Mouse (Mus musculus): ENCODE results near the gene Aldh5a1. TPM values are rescaled to one million over a fixed set of nuclear protein-coding genes. Genes with fewer than 3 reads are reported as not detected.

Aldh5a1 gene
- polyA plus RNA-seq, 1 experiment from 2014 or later: 12.1 TPM

DNA sequence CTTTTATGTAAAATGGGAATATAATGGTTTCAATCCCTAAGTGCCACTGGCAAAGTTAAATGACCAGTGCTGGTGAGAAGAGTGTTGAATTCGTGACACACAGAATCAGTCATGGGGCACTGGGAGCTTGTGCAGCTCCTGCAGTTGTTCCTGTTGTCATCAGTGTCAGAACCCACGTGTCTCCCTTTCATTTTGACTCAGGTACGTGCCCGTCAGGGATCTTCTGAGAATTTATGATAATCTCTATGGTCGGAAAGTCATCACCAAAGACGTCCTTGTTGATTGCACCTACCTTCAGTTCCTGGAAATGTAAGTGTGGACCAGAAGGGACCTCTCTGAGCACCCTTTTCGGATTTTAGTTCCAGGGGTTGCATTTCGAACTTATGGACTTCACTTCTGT lies 24.7 kb upstream of the Aldh5a1 start:
- WGBS: 90% methylated on average over 8 of the region's 8 CpGs

DNA sequence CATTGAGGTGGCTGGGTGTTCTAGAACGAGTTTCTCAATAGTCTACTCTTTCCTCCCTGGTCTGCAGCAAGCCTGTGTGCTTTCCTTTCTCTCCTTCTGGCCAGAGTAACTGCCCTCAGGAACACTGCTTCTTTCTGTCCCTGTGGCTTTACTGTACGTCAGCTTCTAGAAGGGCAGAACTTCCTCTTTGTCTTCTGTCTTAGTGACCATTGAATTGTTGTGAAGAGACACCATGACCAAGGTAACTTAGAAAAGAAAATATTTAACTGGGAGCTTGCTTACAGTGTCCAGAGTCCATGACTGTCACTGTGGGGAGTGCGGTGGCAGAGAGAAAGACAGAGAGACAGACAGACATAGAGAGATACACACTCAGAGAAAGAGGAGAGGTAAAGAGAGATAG lies 22.6 kb upstream of the Aldh5a1 start:
- Histone ChIP-seq H3K9me3 (ENCODE audit: control insufficient read depth, low read length) (no peaks in the 10 kb centered on the region), H3K4me2 (ENCODE audit: low read length) (no peak overlapping the region), H3K4me1 (ENCODE audit: control insufficient read depth, insufficient read depth, low read length) (0 out of 2 replicates have a peak, but pooled peaks cover under 1% of the 10 kb centered on the region), H3K36me3 (ENCODE audit: control insufficient read depth, insufficient read depth, low read length) (no peaks in the 10 kb centered on the region), H3K27ac (replicated peaks; ENCODE audit: low read depth, low read length) (no peak overlapping the region), H3K9ac (replicated peaks; ENCODE audit: low read length) (no peak overlapping the region), H3K27me3 (ENCODE audit: control insufficient read depth, insufficient read depth, low read length) (no peaks in the 10 kb centered on the region), H3K4me3 (replicated peaks; ENCODE audit: low read depth, low read length) (no peak overlapping the region)
- WGBS: 77% methylated on average over 3 of the region's 3 CpGs
- no peak for ATAC-seq (ENCODE audit: low FRiP score, low TSS enrichment)
- DNase-seq: no peak

More for the DNA sequence above, 24.7 kb upstream of the Aldh5a1 start:
- no peak overlapping the region for H3K9ac ChIP-seq (replicated peaks; ENCODE audit: low read length)
- H3K4me2 ChIP-seq (ENCODE audit: low read length): no peak overlapping the region
- ATAC-seq (ENCODE audit: low FRiP score, low TSS enrichment) (no peak), DNase-seq (no peak)
- H3K4me1 ChIP-seq (ENCODE audit: control insufficient read depth, insufficient read depth, low read length): 0 out of 2 replicates have a peak, but pooled peaks cover 3% of the 10 kb centered on the region
- H3K27ac ChIP-seq (replicated peaks; ENCODE audit: low read depth, low read length): no peak overlapping the region
- H3K4me3 ChIP-seq (replicated peaks; ENCODE audit: low read depth, low read length): no peak overlapping the region
- H3K27me3 ChIP-seq (ENCODE audit: control insufficient read depth, insufficient read depth, low read length): no peaks in the 10 kb centered on the region
- no peaks in the 10 kb centered on the region for H3K9me3 ChIP-seq (ENCODE audit: control insufficient read depth, low read length)
- no peaks in the 10 kb centered on the region for H3K36me3 ChIP-seq (ENCODE audit: control insufficient read depth, insufficient read depth, low read length)

DNA sequence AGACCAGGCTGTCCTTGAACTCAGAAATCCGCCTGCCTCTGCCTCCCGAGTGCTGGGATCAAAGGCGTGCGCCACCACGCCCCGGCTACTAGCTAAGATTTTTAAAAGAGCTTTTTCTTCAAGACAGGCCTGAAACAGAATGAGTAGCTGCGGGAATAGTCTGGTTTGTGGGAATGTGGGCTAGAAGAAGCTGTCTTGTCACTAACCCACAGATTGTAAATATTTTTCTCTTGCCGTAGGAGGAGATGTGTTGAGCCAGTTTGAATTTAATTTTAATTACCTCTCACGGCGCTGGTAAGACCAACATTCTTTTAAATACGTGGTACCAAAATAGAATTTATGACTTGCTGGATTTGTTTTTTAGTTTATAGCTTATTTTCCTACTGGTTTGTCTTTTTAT lies 21.2 kb upstream of the Aldh5a1 start:
- ATAC-seq (ENCODE audit: low FRiP score, low TSS enrichment) (no peak), DNase-seq (no peak)
- 95% methylated on average over 11 of the region's 11 CpGs for WGBS
- Histone ChIP-seq H3K9ac (replicated peaks; ENCODE audit: low read length) (no peak overlapping the region), H3K4me2 (ENCODE audit: low read length) (no peak overlapping the region), H3K9me3 (ENCODE audit: control insufficient read depth, low read length) (no peaks in the 10 kb centered on the region), H3K27ac (replicated peaks; ENCODE audit: low read depth, low read length) (no peak overlapping the region), H3K27me3 (ENCODE audit: control insufficient read depth, insufficient read depth, low read length) (no peaks in the 10 kb centered on the region), H3K36me3 (ENCODE audit: control insufficient read depth, insufficient read depth, low read length) (no peaks in the 10 kb centered on the region), H3K4me1 (ENCODE audit: control insufficient read depth, insufficient read depth, low read length) (no peaks in the 10 kb centered on the region), H3K4me3 (replicated peaks; ENCODE audit: low read depth, low read length) (no peak overlapping the region)

DNA sequence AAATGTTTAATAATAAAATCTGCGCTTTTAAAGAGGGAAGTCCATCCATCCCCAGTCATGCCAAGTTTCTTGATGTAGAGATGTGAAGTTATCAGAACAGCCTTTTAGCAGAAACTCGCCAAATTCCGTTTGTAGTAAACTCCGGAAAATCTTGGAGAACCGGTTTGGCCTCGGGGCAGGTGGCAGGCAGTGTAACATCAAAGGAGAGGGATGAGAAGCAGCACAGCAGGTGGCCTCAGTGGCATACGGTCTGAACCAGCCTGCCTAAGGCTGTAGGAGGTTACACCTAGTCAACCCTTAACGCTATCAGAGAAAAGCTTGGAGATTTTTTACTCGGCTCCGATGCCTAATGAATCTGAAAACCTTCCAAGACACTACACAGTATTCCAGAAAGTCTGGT lies 18.0 kb upstream of the Aldh5a1 start:
- ATAC-seq (ENCODE audit: low FRiP score, low TSS enrichment) (no peak), DNase-seq (peak; percentile 33)
- Histone ChIP-seq H3K9me3 (ENCODE audit: control insufficient read depth, low read length) (no peaks in the 10 kb centered on the region), H3K4me3 (replicated peaks; ENCODE audit: low read depth, low read length) (no peak overlapping the region), H3K4me1 (ENCODE audit: control insufficient read depth, insufficient read depth, low read length) (no peaks in the 10 kb centered on the region), H3K4me2 (ENCODE audit: low read length) (no peak overlapping the region), H3K27ac (replicated peaks; ENCODE audit: low read depth, low read length) (no peak overlapping the region), H3K9ac (replicated peaks; ENCODE audit: low read length) (no peak overlapping the region), H3K36me3 (ENCODE audit: control insufficient read depth, insufficient read depth, low read length) (no peaks in the 10 kb centered on the region), H3K27me3 (ENCODE audit: control insufficient read depth, insufficient read depth, low read length) (no peaks in the 10 kb centered on the region)
- WGBS: 25% methylated on average over 10 of the region's 10 CpGs

DNA sequence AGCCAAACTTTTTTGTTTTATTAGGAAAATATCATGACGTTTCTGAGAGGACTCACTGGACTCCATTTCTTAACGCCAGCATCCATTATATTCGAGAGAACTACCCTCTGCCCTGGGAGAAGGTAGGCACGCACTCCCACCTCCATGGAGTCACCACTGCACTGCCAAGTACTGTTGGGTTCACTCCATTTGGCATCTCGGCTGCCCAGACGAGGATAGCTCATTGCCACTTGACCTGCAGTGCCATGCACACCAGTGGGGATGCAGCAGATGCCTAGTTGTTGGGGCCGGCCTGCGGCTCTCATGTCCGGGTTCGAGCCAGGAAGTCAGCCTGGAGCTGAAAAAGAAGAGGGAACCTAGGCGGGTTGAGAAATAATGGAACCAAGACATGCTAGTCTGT lies 17.6 kb upstream of the Aldh5a1 start:
- Histone ChIP-seq H3K9ac (replicated peaks; ENCODE audit: low read length) (no peak overlapping the region), H3K4me3 (replicated peaks; ENCODE audit: low read depth, low read length) (no peak overlapping the region), H3K9me3 (ENCODE audit: control insufficient read depth, low read length) (no peaks in the 10 kb centered on the region), H3K4me1 (ENCODE audit: control insufficient read depth, insufficient read depth, low read length) (no peaks in the 10 kb centered on the region), H3K27me3 (ENCODE audit: control insufficient read depth, insufficient read depth, low read length) (no peaks in the 10 kb centered on the region), H3K27ac (replicated peaks; ENCODE audit: low read depth, low read length) (no peak overlapping the region), H3K4me2 (ENCODE audit: low read length) (no peak overlapping the region), H3K36me3 (ENCODE audit: control insufficient read depth, insufficient read depth, low read length) (no peaks in the 10 kb centered on the region)
- WGBS: 63% methylated on average over 11 of the region's 11 CpGs
- DNase-seq: no peak
- ATAC-seq (ENCODE audit: low FRiP score, low TSS enrichment): no peak

DNA sequence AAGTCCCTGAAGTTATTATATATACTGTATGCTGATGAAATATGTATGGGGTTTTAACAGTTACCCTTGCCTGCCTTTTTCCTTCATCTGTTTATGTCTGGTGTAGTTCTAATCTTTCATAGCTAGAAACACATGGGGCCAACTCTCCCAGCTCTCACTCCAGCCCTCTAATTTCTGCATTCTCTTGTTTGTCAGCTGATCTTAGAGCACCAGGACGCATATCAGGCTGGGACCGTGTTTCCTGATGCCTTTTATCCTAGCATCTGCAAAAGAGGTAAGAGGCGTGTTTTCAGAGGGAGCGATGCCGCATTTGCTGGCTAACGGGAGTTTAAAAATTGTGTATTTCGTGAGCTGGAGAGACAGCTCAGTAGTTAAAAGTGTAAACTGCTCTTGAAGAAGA lies 15.2 kb upstream of the Aldh5a1 start:
- 87% methylated on average over 7 of the region's 7 CpGs for WGBS
- ATAC-seq (ENCODE audit: low FRiP score, low TSS enrichment): no peak
- H3K27me3 ChIP-seq (ENCODE audit: control insufficient read depth, insufficient read depth, low read length): no peaks in the 10 kb centered on the region
- no peak overlapping the region for H3K4me3 ChIP-seq (replicated peaks; ENCODE audit: low read depth, low read length)
- no peak overlapping the region for H3K27ac ChIP-seq (replicated peaks; ENCODE audit: low read depth, low read length)
- no peaks in the 10 kb centered on the region for H3K4me1 ChIP-seq (ENCODE audit: control insufficient read depth, insufficient read depth, low read length)
- no peak overlapping the region for H3K9ac ChIP-seq (replicated peaks; ENCODE audit: low read length)
- H3K4me2 ChIP-seq (ENCODE audit: low read length): no peak overlapping the region
- H3K9me3 ChIP-seq (ENCODE audit: control insufficient read depth, low read length): no peaks in the 10 kb centered on the region
- no peak for DNase-seq
- no peaks in the 10 kb centered on the region for H3K36me3 ChIP-seq (ENCODE audit: control insufficient read depth, insufficient read depth, low read length)

DNA sequence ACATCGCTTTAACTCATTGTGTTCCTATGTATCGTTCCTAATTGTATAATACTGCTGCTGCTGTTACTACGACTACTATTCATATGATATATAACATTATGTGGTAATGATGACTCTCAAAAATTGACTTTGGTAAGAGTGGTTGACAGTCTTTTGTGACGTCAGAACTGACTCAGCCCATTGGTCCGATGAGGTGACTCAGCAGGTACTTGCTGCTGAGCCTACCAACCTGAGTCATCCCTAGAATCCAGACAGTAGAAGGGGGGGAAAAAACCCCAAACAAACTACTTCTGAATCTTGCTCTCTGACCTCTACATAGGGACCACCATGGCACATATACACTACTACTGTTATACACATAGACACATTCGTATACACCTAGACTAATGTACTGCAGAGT lies 11.4 kb upstream of the Aldh5a1 start:
- Histone ChIP-seq H3K4me3 (replicated peaks; ENCODE audit: low read depth, low read length) (no peak overlapping the region), H3K27me3 (ENCODE audit: control insufficient read depth, insufficient read depth, low read length) (no peaks in the 10 kb centered on the region), H3K9ac (replicated peaks; ENCODE audit: low read length) (no peak overlapping the region), H3K4me1 (ENCODE audit: control insufficient read depth, insufficient read depth, low read length) (no peaks in the 10 kb centered on the region), H3K36me3 (ENCODE audit: control insufficient read depth, insufficient read depth, low read length) (no peaks in the 10 kb centered on the region), H3K9me3 (ENCODE audit: control insufficient read depth, low read length) (no peaks in the 10 kb centered on the region), H3K4me2 (ENCODE audit: low read length) (no peak overlapping the region), H3K27ac (replicated peaks; ENCODE audit: low read depth, low read length) (no peak overlapping the region)
- ATAC-seq (ENCODE audit: low FRiP score, low TSS enrichment): no peak
- DNase-seq: no peak
- 92% methylated on average over 6 of the region's 6 CpGs for WGBS

DNA sequence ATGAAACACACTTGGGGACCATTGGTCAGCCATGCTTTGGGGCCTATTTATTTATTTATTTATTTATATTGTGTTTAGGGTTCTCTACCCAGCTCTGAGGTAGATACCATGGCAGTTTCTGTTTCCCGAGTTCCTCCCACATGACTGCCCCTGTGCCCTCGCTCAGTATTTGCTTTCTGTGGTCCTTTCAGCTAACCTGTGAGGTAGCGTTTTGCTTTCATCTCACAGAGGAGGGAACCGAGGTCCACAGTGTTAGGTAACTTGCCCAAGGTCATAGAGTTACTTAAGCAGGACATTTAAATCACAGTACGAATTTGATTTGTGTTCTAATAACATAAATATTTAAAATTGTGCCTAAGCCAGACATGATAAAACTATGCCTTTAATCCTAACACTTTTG lies 9.7 kb upstream of the Aldh5a1 start:
- DNase-seq (no peak), ATAC-seq (ENCODE audit: low FRiP score, low TSS enrichment) (no peak)
- no peak overlapping the region for H3K9ac ChIP-seq (replicated peaks; ENCODE audit: low read length)
- H3K4me2 ChIP-seq (ENCODE audit: low read length): no peak overlapping the region
- H3K4me3 ChIP-seq (replicated peaks; ENCODE audit: low read depth, low read length): no peak overlapping the region
- no peaks in the 10 kb centered on the region for H3K4me1 ChIP-seq (ENCODE audit: control insufficient read depth, insufficient read depth, low read length)
- no peaks in the 10 kb centered on the region for H3K27me3 ChIP-seq (ENCODE audit: control insufficient read depth, insufficient read depth, low read length)
- no peaks in the 10 kb centered on the region for H3K36me3 ChIP-seq (ENCODE audit: control insufficient read depth, insufficient read depth, low read length)
- no peak overlapping the region for H3K27ac ChIP-seq (replicated peaks; ENCODE audit: low read depth, low read length)
- WGBS: 88% methylated on average over 5 of the region's 5 CpGs
- no peaks in the 10 kb centered on the region for H3K9me3 ChIP-seq (ENCODE audit: control insufficient read depth, low read length)

DNA sequence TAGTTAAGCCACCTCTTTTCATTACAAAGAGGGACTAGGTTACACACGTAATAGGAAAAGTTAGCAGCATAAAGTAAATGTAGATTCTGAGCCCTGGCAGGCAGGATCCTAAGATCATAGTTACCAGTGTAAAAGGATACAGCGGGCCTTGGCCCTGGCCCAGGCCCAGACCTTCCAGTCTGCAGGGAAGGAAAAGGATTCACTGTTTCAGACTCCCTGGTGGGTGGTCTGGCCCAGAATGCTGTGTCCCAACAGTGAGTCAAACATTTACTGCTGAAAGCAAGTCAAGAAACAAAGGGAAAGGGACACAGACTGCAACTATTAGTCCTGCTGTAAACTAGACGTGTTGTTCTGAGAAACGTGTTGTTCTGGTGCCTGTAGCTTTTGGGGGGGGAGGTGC lies 8.1 kb upstream of the Aldh5a1 start:
- Histone ChIP-seq H3K4me1 (ENCODE audit: control insufficient read depth, insufficient read depth, low read length) (0 out of 2 replicates have a peak, but pooled peaks cover 3% of the 10 kb centered on the region), H3K9ac (replicated peaks; ENCODE audit: low read length) (no peak overlapping the region), H3K9me3 (ENCODE audit: control insufficient read depth, low read length) (no peaks in the 10 kb centered on the region), H3K4me2 (ENCODE audit: low read length) (no peak overlapping the region), H3K27ac (replicated peaks; ENCODE audit: low read depth, low read length) (no peak overlapping the region), H3K27me3 (ENCODE audit: control insufficient read depth, insufficient read depth, low read length) (no peaks in the 10 kb centered on the region), H3K4me3 (replicated peaks; ENCODE audit: low read depth, low read length) (no peak overlapping the region), H3K36me3 (ENCODE audit: control insufficient read depth, insufficient read depth, low read length) (no peaks in the 10 kb centered on the region)
- WGBS: 19% methylated on average over 4 of the region's 4 CpGs
- ATAC-seq (ENCODE audit: low FRiP score, low TSS enrichment) (peak; percentile 20; the same call in 1 of the 2 replicates), DNase-seq (peak; percentile 62)
